Mouse (Mus musculus) cerebellum, adult 2 months (tissue): Measurements from ENCODE around the gene Srsf9. TPM values are rescaled to one million over a fixed set of nuclear protein-coding genes. Genes with fewer than 3 reads are reported as not detected.
"Not testable (repeated sequence)": the region's sequence is repeated elsewhere in the genome, so short reads cannot be mapped to it uniquely, and the experiment has no call there.

ENCODE experiments used
- DNase-seq, 2 experiments: peaks; one replicate each; pipeline ENCODE4 v3.0.0; 2021
- H3K27ac ChIP-seq: fragments of 200-500 bp; 2 replicates; pipeline ENCODE4 v1.5.1; 2012; ENCODE audit warnings: low read length, control low read depth, inconsistent platforms; ENCODE audit not compliant: insufficient read depth
- H3K27me3 ChIP-seq: fragments of 200-500 bp; 2 replicates; pipeline ENCODE4 v1.6.1; 2012; ENCODE audit warnings: inconsistent platforms, mild to moderate bottlenecking, low read length, moderate library complexity; ENCODE audit not compliant: control insufficient read depth, insufficient read depth
- H3K4me1 ChIP-seq: fragments of 200-500 bp; 2 replicates; pipeline ENCODE4 v1.6.1; 2011; ENCODE audit warnings: low read length; ENCODE audit not compliant: control insufficient read depth, insufficient read depth
- H3K4me3 ChIP-seq: fragments of 200-500 bp; replicated peaks from 2 replicates; pipeline ENCODE3; 2011; ENCODE audit warnings: mild to moderate bottlenecking, low read depth, low read length, control low read depth; ENCODE audit not compliant: insufficient read depth
- CTCF ChIP-seq: fragments of 200-500 bp; IDR thresholded peaks from 2 replicates; pipeline ENCODE4 v1.5.1; 2011; ENCODE audit warnings: low read depth, mild to moderate bottlenecking, control low read depth, low read length, moderate library complexity, borderline replicate concordance; ENCODE audit not compliant: insufficient read depth
- POLR2A ChIP-seq: fragments of 200-500 bp; IDR thresholded peaks from 2 replicates; pipeline ENCODE4 v1.6.1; 2011; ENCODE audit warnings: low read length, control low read depth, borderline replicate concordance; ENCODE audit not compliant: insufficient read depth
- WGBS: fragments of 180-500 bp; shearing (Covaris S2); methylation state at CpG from one replicate; pipeline ENCODE4 v1.1.7; 2018; 5-methylcytosine and 5-hydroxymethylcytosine counted together
- polyA plus RNA-seq: library from polyadenylated mRNA; depleted of rRNA; stranded (reverse); fragments of >200 nt; gene quantifications from 2 replicates; pipeline ENCODE4 v1.2.3, GENCODE M21; 2012

Gene Srsf9
- polyA plus RNA-seq, 1 experiment: 60.1 TPM

DNA sequence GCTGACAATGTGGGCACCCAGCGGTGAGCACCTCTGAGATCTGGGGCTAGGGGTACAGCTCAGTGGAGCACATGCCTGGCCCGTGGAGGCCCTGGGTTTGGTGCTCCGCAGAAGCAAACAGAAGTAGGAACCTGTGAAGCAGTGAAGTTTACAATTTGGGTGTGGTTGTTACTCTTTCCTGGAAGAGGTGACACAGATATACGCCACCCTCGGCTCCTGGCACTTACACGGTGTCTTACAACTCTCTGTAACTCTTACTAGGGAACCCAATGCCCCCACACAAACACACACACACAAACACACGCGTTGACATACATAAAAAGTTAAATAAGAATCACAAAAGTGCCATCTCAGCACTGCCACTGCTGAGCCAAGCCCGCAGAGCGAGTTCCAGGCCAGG, 30.6 kb upstream of the Srsf9 start:
- peaks cover 8% of the 10 kb centered on the region; the same call in 1 of the 2 replicates for H3K4me1 ChIP-seq
- no peak for TF ChIP-seq POLR2A
- no peak for TF ChIP-seq CTCF
- no peak overlapping the region for H3K4me3 ChIP-seq
- WGBS: 84% methylated on average over 10 of the region's 10 CpGs
- no peak overlapping the region for H3K27ac ChIP-seq
- H3K27me3 ChIP-seq: no peaks in the 10 kb centered on the region
- DNase-seq: no peak

DNA sequence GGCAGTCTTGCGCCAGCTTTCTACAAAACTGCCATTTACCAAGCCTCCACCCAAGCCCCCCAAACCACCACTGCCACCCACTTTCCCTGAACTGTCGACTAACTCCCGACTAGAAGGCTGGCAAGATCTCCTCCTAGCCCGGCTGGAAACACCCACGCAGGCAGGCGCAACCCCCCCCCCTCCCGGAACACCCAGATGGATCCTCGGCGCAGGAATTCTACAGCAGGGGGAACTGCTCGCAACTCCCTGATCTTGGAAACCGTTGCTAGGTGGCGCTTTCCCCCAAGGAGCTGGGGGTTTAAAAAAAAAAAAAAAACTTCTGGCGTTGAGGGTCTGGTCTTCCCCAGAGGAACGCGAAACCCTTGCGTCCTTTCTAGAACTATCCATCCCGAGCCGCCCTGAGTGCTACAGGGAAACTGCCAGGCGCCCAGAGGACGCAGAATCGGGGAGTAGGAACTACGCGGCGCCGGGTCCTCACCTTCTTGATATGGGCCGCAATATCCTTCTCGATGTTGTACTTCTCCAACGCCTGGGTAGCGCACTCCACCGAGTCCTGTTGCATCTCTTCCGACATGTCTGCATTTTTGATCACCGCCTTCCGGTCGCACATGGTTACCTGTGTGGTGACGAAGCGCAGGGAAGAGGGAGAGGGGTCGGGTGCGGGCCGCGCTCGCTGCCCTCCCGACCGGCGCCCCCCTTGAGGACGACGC, 26.8 kb upstream of the Srsf9 start:
- WGBS: under 1% methylated on average over 46 of the region's 46 CpGs
- Histone ChIP-seq H3K27ac (peak overlapping the region; percentile 69), H3K4me1 (peaks cover 8% of the 10 kb centered on the region; the same call in 1 of the 2 replicates), H3K27me3 (no peaks in the 10 kb centered on the region), H3K4me3 (peak overlapping the region; percentile 76)
- DNase-seq: peak; percentile 76
- no peak for TF ChIP-seq POLR2A
- peak; percentile 39; the same call in 1 of the 2 replicates for TF ChIP-seq CTCF

DNA sequence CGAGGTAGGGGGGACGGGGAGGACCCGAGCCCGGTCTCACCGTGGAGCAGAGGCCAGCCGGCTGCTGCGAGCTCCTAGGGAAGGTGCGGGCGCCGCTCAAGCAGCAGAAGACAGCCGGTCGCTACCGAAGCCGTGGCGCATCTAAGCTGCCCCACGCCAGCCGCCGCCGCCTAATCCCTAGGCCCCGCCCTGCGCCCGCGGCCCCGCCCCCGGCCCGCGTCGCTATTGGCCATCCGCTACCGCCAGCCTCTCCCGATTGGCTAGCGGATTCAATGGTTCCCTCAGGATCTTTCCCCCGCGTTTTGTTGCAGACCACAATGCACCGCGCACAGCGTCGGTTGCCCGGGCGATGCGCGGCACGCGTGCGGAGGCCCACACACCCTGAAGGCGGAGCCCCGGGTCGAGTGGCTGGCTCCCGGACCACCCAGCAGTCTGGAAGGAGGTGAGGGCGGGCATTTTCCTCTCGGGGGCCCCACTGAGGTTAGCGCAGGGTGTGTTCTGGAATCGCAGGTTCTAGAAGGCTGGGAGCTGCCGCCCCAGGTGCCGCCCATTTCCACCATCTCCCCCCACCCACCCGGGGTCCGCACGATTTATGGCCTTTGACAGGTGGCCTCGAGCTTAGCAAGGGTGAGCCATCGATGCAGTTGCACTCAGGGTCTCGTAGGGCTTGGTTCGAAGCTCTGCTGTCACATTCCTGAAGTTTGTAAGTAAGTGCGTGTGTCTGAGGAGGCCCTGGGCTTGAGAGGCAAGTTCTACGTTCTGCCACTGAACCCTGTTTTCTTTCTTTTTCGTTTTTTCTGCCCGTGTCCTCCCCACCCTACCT, 26.0 kb upstream of the Srsf9 start, which contains the start of gene Dynll1:
TSS of gene Dynll1 (minus strand) at position 208 of the 823 bp plus-strand sequence.
- Histone ChIP-seq H3K27me3 (no peaks in the 10 kb centered on the region), H3K4me1 (peaks cover 8% of the 10 kb centered on the region; the same call in 1 of the 2 replicates)
- 1% methylated on average over 66 of the region's 66 CpGs for WGBS

DNA sequence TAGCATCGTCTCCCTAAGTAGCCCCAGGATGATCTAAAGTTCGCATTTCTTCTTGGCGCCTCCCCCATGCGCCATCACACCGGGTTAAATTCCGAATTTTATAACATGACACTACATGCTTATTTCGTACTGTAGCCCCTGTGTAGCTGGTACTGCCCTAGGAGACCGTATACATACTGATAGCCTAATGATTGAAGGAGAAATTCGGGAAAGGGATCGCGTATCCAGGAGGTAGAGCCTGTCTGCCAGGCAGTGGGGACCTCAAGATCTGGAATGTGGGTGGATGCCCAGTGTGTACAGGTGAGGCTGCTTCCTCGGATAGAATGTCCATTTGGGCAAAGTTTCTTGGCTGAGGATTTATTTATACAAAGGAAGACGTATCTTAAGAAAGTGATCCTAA, 25.4 kb upstream of the Srsf9 start:
- DNase-seq: peak; percentile 23 to 34
- WGBS: 19% methylated on average over 13 of the region's 13 CpGs
- Histone ChIP-seq H3K27ac (no peak overlapping the region), H3K4me3 (peak overlapping the region; percentile 74), H3K27me3 (no peaks in the 10 kb centered on the region), H3K4me1 (peaks cover 8% of the 10 kb centered on the region; the same call in 1 of the 2 replicates)
- TF ChIP-seq CTCF (no peak), POLR2A (no peak)

More for the DNA sequence above, 26.0 kb upstream of the Srsf9 start, which contains the start of gene Dynll1:
- peak within 1 kb of the TSS; percentile 76 for H3K4me3 ChIP-seq
- H3K27ac ChIP-seq: peak within 1 kb of the TSS; percentile 69
- no peak for TF ChIP-seq CTCF
- peak; percentile 92 for TF ChIP-seq POLR2A
- peak; percentile 98 to 100 for DNase-seq

DNA sequence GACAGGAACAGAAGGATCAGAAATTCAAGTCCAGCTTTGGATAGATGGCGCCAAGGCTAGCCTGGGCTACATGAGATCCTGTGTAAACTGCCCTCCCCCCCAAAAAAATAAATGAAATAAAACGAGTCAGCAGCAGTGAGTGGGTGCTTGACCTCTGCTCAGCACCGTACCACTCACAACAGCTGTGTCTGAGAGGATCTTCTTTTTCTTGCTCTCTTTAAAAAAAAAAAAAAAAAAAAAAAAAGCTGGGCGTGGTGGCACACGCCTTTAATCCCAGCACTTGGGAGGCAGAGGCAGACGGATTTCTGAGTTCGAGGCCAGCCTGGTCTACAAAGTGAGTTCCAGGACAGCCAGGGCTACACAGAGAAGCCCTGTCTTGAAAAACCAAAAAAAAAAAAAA, 24.8 kb upstream of the Srsf9 start:
- H3K27ac ChIP-seq, DNase-seq, H3K4me1 ChIP-seq, H3K27me3 ChIP-seq: not testable (repeated sequence)
- H3K4me3 ChIP-seq: peak overlapping the region; percentile 7
- 89% methylated on average over 7 of the region's 7 CpGs for WGBS

DNA sequence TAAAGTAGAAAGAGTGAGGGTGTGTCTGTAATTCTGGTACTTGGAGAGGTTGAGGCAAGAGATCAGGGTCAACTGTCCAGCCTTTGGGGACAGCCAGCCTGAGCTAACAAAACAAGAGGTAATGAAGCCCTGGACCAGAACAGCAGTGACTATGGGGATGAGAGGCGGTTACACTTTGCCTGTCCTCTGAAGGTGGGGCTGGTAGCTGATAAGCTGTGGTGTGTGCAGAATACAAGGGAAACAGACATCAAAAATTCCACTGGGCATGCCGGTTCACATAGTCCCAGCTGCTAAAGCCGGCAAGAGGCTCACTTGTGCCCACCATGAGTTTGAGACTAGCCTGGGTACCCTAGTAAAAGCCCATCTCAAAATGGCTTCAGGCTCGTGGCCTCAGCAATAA, 14.6 kb upstream of the Srsf9 start:
- Histone ChIP-seq H3K4me3 (no peak overlapping the region), H3K27me3 (no peaks in the 10 kb centered on the region), H3K4me1 (peaks cover 6% of the 10 kb centered on the region), H3K27ac (no peak overlapping the region)
- WGBS: 86% methylated on average over 4 of the region's 4 CpGs
- TF ChIP-seq POLR2A: no peak
- TF ChIP-seq CTCF: no peak
- DNase-seq: no peak

DNA sequence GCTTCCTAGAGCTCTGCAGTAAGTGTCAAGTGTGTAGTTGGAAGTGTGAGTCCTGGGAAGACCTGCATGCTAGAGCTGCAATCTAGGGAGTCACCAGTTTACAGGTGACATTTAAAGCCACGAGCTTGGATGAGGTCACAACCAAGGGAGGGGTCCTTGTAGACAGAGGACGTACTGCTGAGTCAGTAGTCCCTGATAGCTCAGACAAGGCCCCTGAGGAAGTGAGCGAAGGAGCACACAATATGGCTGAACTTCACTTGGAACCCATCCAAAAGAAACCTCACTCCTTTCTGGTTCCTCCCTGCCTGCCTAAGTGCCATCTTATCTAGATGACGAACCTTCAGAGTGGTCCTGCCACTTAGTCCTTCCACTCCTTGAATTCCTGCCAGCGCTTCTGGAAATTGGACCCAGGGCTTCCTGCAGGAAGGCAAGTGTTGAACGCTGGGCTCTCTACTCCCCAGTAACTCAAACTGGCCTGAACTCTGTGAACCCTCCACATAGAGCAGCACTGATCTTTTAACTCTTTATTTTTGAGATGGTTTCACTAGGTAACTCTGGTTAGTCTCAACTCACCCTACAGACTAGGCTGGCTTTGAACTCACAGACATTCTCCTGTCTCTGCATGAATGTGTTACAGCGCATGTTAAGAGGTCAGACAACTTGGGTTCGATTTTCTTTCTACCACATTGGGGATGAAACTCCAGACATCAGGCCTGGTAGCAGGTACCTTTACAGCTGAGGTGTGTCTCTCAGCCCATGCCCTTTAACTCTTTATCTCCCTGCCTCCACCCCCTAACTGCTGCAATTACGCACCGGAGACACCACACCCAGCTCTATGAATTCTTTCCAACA, 13.9 kb upstream of the Srsf9 start:
- TF ChIP-seq CTCF (no peak), POLR2A (no peak)
- Histone ChIP-seq H3K27ac (no peak overlapping the region), H3K4me3 (no peak overlapping the region), H3K27me3 (no peaks in the 10 kb centered on the region), H3K4me1 (peaks cover 10% of the 10 kb centered on the region)
- 73% methylated on average over 10 of the region's 10 CpGs for WGBS
- DNase-seq: no peak
